Mouse (Mus musculus): Measurements from ENCODE around the gene Tacc3. TPM values are rescaled to one million over a fixed set of nuclear protein-coding genes. Genes with fewer than 3 reads are reported as not detected.

Gene Tacc3
- polyA plus RNA-seq, 1 experiment from 2014 or later = 249 TPM

- 88% methylated on average over 2 of the region's 2 CpGs for WGBS
- H3K4me1 ChIP-seq = peaks cover 4% of the 10 kb centered on the region; the same call in 1 of the 2 replicates
- H3K4me3 ChIP-seq = no peak overlapping the region
- no peak overlapping the region for H3K9ac ChIP-seq
- no peaks in the 10 kb centered on the region for H3K36me3 ChIP-seq
- ATAC-seq (ENCODE audit: insufficient number of reproducible peaks, insufficient read depth, low FRiP score, low TSS enrichment) = no peak
- no peaks in the 10 kb centered on the region for H3K27me3 ChIP-seq
- H3K27ac ChIP-seq = no peak overlapping the region
- H3K4me2 ChIP-seq (replicated peaks) = no peak overlapping the region
- H3K9me3 ChIP-seq = no peaks in the 10 kb centered on the region
Measured at GRCm38 (mm10) chr5:33712550-33712949, 54.6 kb downstream of the Tacc3 start.

GRCm38 (mm10) chr5:33715182-33715581, 57.3 kb downstream of the Tacc3 start:
- no peak overlapping the region for H3K4me3 ChIP-seq
- ATAC-seq (ENCODE audit: insufficient number of reproducible peaks, insufficient read depth, low FRiP score, low TSS enrichment) = no peak
- no peaks in the 10 kb centered on the region for H3K9me3 ChIP-seq
- H3K4me1 ChIP-seq = 0 out of 2 replicates have a peak, but pooled peaks cover 3% of the 10 kb centered on the region
- no peaks in the 10 kb centered on the region for H3K36me3 ChIP-seq
- no peak overlapping the region for H3K9ac ChIP-seq
- H3K4me2 ChIP-seq (replicated peaks) = no peak overlapping the region
- no peak overlapping the region for H3K27ac ChIP-seq
- WGBS = 59% methylated on average over 2 of the region's 2 CpGs
- H3K27me3 ChIP-seq = no peaks in the 10 kb centered on the region

GRCm38 (mm10) chr5:33716467-33716866, 58.5 kb downstream of the Tacc3 start:
- Histone ChIP-seq H3K27me3 (peaks cover 12% of the 10 kb centered on the region), H3K9ac (no peak overlapping the region), H3K27ac (no peak overlapping the region), H3K4me3 (no peak overlapping the region), H3K9me3 (no peaks in the 10 kb centered on the region), H3K4me2 (replicated peaks) (no peak overlapping the region), H3K36me3 (no peaks in the 10 kb centered on the region), H3K4me1 (0 out of 2 replicates have a peak, but pooled peaks cover 3% of the 10 kb centered on the region)
- WGBS = 74% methylated on average over 6 of the region's 6 CpGs
- peak; percentile 48; the same call in 1 of the 2 replicates for ATAC-seq (ENCODE audit: insufficient number of reproducible peaks, insufficient read depth, low FRiP score, low TSS enrichment)

- WGBS = 69% methylated on average over 5 of the region's 5 CpGs
- Histone ChIP-seq H3K4me2 (replicated peaks) (no peak overlapping the region), H3K4me1 (peaks cover 15% of the 10 kb centered on the region; the same call in 1 of the 2 replicates), H3K4me3 (no peak overlapping the region), H3K36me3 (no peaks in the 10 kb centered on the region), H3K9me3 (no peaks in the 10 kb centered on the region), H3K27me3 (peaks cover 29% of the 10 kb centered on the region), H3K9ac (no peak overlapping the region), H3K27ac (no peak overlapping the region)
- no peak for ATAC-seq (ENCODE audit: insufficient number of reproducible peaks, insufficient read depth, low FRiP score, low TSS enrichment)
Measured at GRCm38 (mm10) chr5:33718460-33718859, 60.5 kb downstream of the Tacc3 start.

- Histone ChIP-seq H3K9me3 (no peaks in the 10 kb centered on the region), H3K36me3 (no peaks in the 10 kb centered on the region), H3K4me2 (replicated peaks) (peak overlapping the region; percentile 97), H3K27me3 (peaks cover 54% of the 10 kb centered on the region), H3K4me3 (peak overlapping the region; percentile 59), H3K9ac (no peak overlapping the region), H3K27ac (no peak overlapping the region), H3K4me1 (peaks cover 17% of the 10 kb centered on the region; the same call in 1 of the 2 replicates)
- no peak for ATAC-seq (ENCODE audit: insufficient number of reproducible peaks, insufficient read depth, low FRiP score, low TSS enrichment)
- 13% methylated on average over 8 of the region's 8 CpGs for WGBS
Measured at GRCm38 (mm10) chr5:33720852-33721490, 63.0 kb downstream of the Tacc3 start.

- Histone ChIP-seq H3K4me1 (peaks cover 14% of the 10 kb centered on the region; the same call in 1 of the 2 replicates), H3K4me3 (peak within 1 kb of the TSS; percentile 59), H3K27me3 (peaks cover 60% of the 10 kb centered on the region), H3K27ac (peak within 1 kb of the TSS; percentile 24), H3K9ac (peak within 1 kb of the TSS; percentile 71), H3K4me2 (replicated peaks) (peak within 1 kb of the TSS; percentile 97), H3K9me3 (no peaks in the 10 kb centered on the region), H3K36me3 (no peaks in the 10 kb centered on the region)
- WGBS = under 1% methylated on average over 69 of the region's 73 CpGs
- ATAC-seq (ENCODE audit: insufficient number of reproducible peaks, insufficient read depth, low FRiP score, low TSS enrichment) = peak; percentile 58
Measured at GRCm38 (mm10) chr5:33721541-33722265, 63.8 kb downstream of the Tacc3 start, which contains the start of gene Fgfr3. Fgfr3 (plus strand) TSS chr5:33721674.

- H3K27me3 ChIP-seq = peaks cover 60% of the 10 kb centered on the region
- H3K27ac ChIP-seq = peak overlapping the region; percentile 24
- ATAC-seq (ENCODE audit: insufficient number of reproducible peaks, insufficient read depth, low FRiP score, low TSS enrichment) = no peak
- peak overlapping the region; percentile 71 for H3K9ac ChIP-seq
- H3K36me3 ChIP-seq = no peaks in the 10 kb centered on the region
- peak overlapping the region; percentile 97 for H3K4me2 ChIP-seq (replicated peaks)
- H3K4me1 ChIP-seq = peaks cover 14% of the 10 kb centered on the region; the same call in 1 of the 2 replicates
- H3K9me3 ChIP-seq = no peaks in the 10 kb centered on the region
- H3K4me3 ChIP-seq = peak overlapping the region; percentile 59
- under 1% methylated on average over 53 of the region's 53 CpGs for WGBS
Measured at GRCm38 (mm10) chr5:33722266-33723018, 64.5 kb downstream of the Tacc3 start.

GRCm38 (mm10) chr5:33723019-33723640, 65.2 kb downstream of the Tacc3 start:
- H3K36me3 ChIP-seq = no peaks in the 10 kb centered on the region
- WGBS = under 1% methylated on average over 61 of the region's 61 CpGs

GRCm38 (mm10) chr5:33723641-33724465, 65.9 kb downstream of the Tacc3 start:
- H3K4me2 ChIP-seq (replicated peaks) = peak overlapping the region; percentile 97
- peaks cover 14% of the 10 kb centered on the region; the same call in 1 of the 2 replicates for H3K4me1 ChIP-seq
- H3K27ac ChIP-seq = no peak overlapping the region
- H3K9me3 ChIP-seq = no peaks in the 10 kb centered on the region
- H3K4me3 ChIP-seq = peak overlapping the region; percentile 59
- peaks cover 60% of the 10 kb centered on the region for H3K27me3 ChIP-seq
- 0 out of 2 replicates have a peak overlapping the region, but pooled peaks have one; percentile 71 for H3K9ac ChIP-seq
- ATAC-seq (ENCODE audit: insufficient number of reproducible peaks, insufficient read depth, low FRiP score, low TSS enrichment) = no peak
- 5% methylated on average over 36 of the region's 36 CpGs for WGBS
- no peaks in the 10 kb centered on the region for H3K36me3 ChIP-seq

More at GRCm38 (mm10) chr5:33723019-33723640, 65.2 kb downstream of the Tacc3 start:
- Histone ChIP-seq H3K27me3 (peaks cover 60% of the 10 kb centered on the region), H3K4me3 (peak overlapping the region; percentile 59), H3K27ac (no peak overlapping the region), H3K9ac (peak overlapping the region; percentile 71), H3K9me3 (no peaks in the 10 kb centered on the region), H3K4me1 (peaks cover 14% of the 10 kb centered on the region; the same call in 1 of the 2 replicates), H3K4me2 (replicated peaks) (peak overlapping the region; percentile 97)
- no peak for ATAC-seq (ENCODE audit: insufficient number of reproducible peaks, insufficient read depth, low FRiP score, low TSS enrichment)

- Histone ChIP-seq H3K4me1 (peaks cover 17% of the 10 kb centered on the region; the same call in 1 of the 2 replicates), H3K27ac (no peak overlapping the region), H3K4me2 (replicated peaks) (no peak overlapping the region), H3K27me3 (peaks cover 52% of the 10 kb centered on the region), H3K9ac (no peak overlapping the region), H3K9me3 (no peaks in the 10 kb centered on the region), H3K4me3 (no peak overlapping the region), H3K36me3 (peaks cover 6% of the 10 kb centered on the region; the same call in 1 of the 2 replicates)
- WGBS = 82% methylated on average over 7 of the region's 7 CpGs
- no peak for ATAC-seq (ENCODE audit: insufficient number of reproducible peaks, insufficient read depth, low FRiP score, low TSS enrichment)
Measured at GRCm38 (mm10) chr5:33726081-33726647, 68.2 kb downstream of the Tacc3 start.
